Mouse (Mus musculus): ENCODE measurements around the gene Endou. TPM values are rescaled to one million over a fixed set of nuclear protein-coding genes. Genes with fewer than 3 reads are reported as not detected.
A peak's percentile ranks its signal among the peaks of the same experiment; 100 is the strongest.

Endou gene
- total RNA-seq, 2 experiments from 2014 or later, result 5.2 to 5.4 TPM

- no peak for DNase-seq (ENCODE audit: low spot score in 2 of 2)
Measured at GRCm38 (mm10) chr15:97728804-97729203, 2.3 kb downstream of the Endou start.

- DNase-seq (ENCODE audit: low spot score in 2 of 2), result no peak
Measured at GRCm38 (mm10) chr15:97728394-97728793, 2.7 kb downstream of the Endou start.

GRCm38 (mm10) chr15:97727520-97727919, 3.6 kb downstream of the Endou start:
- DNase-seq (ENCODE audit: low spot score in 2 of 2), result no peak

GRCm38 (mm10) chr15:97727048-97727447, 4.1 kb downstream of the Endou start:
- DNase-seq (ENCODE audit: low spot score in 2 of 2), result no peak

GRCm38 (mm10) chr15:97726310-97726709, 4.8 kb downstream of the Endou start:
- no peak for DNase-seq (ENCODE audit: low spot score in 2 of 2)

- no peak for DNase-seq (ENCODE audit: low spot score in 2 of 2)
Measured at GRCm38 (mm10) chr15:97725198-97725785, 5.8 kb downstream of the Endou start.

- DNase-seq (ENCODE audit: low spot score in 2 of 2), result no peak
Measured at GRCm38 (mm10) chr15:97724346-97725197, 6.6 kb downstream of the Endou start.

- no peak for DNase-seq (ENCODE audit: low spot score in 2 of 2)
Measured at GRCm38 (mm10) chr15:97723536-97724345, 7.4 kb downstream of the Endou start.

GRCm38 (mm10) chr15:97721008-97721701, 10.0 kb downstream of the Endou start:
- DNase-seq (ENCODE audit: low spot score in 2 of 2), result no peak

GRCm38 (mm10) chr15:97720026-97720675, 11.0 kb downstream of the Endou start:
- DNase-seq (ENCODE audit: low spot score in 2 of 2), result no peak

- DNase-seq (ENCODE audit: low spot score in 2 of 2), result no peak
Measured at GRCm38 (mm10) chr15:97719494-97719893, 11.6 kb downstream of the Endou start.

- DNase-seq (ENCODE audit: low spot score in 2 of 2), result no peak
Measured at GRCm38 (mm10) chr15:97718535-97719155, 12.5 kb downstream of the Endou start.

GRCm38 (mm10) chr15:97717861-97718534, 13.1 kb downstream of the Endou start:
- DNase-seq (ENCODE audit: low spot score in 2 of 2), result peak; percentile 46 to 66

- DNase-seq (ENCODE audit: low spot score in 2 of 2), result no peak
Measured at GRCm38 (mm10) chr15:97716782-97717181, 14.4 kb downstream of the Endou start.

- DNase-seq (ENCODE audit: low spot score in 2 of 2), result no peak
Measured at GRCm38 (mm10) chr15:97715734-97716133, 15.4 kb downstream of the Endou start.

- DNase-seq (ENCODE audit: low spot score in 2 of 2), result no peak
Measured at GRCm38 (mm10) chr15:97715083-97715482, 16.1 kb downstream of the Endou start.

GRCm38 (mm10) chr15:97712546-97712945, 18.6 kb downstream of the Endou start:
- DNase-seq (ENCODE audit: low spot score in 2 of 2), result no peak

GRCm38 (mm10) chr15:97710906-97711305, 20.2 kb downstream of the Endou start:
- DNase-seq (ENCODE audit: low spot score in 2 of 2), result no peak

- DNase-seq (ENCODE audit: low spot score in 2 of 2), result peak; percentile 84 to 92
Measured at GRCm38 (mm10) chr15:97705211-97706050, 25.7 kb downstream of the Endou start, which contains the start of gene Rpap3. TSS of gene Rpap3 (minus strand) at chr15:97705825.
